Mouse (Mus musculus) urinary bladder, postnatal 10 days (tissue): Measurements from ENCODE around the gene Fas.

Experiments
- DNase-seq: peaks from one replicate; pipeline ENCODE4 v3.0.0; 2022; ENCODE audit warnings: low spot score

Fas gene

GRCm38 (mm10) chr19:34284383-34284782 is 6.1 kb upstream of the Fas start:
- DNase-seq, result no peak

DNA sequence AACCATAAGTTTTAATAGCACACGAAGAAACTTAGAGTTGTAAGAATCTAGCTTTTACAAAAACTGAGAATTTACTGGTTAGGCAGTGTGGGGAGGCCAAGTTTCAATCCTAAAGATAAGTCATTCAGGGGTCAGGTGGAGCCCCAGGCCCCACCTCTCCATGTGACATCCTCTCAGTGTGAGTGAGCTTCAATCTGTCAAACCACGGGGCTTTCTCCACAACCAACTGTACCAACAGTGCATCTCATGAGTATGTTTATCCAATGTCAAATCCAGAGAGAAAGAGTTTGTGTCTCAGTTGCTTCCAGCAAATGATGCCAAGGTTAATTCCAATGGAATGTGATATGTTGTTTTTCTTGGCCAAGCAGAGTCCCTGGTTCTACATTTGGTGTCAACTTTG is 5.6 kb upstream of the Fas start:
- DNase-seq, result no peak

DNA sequence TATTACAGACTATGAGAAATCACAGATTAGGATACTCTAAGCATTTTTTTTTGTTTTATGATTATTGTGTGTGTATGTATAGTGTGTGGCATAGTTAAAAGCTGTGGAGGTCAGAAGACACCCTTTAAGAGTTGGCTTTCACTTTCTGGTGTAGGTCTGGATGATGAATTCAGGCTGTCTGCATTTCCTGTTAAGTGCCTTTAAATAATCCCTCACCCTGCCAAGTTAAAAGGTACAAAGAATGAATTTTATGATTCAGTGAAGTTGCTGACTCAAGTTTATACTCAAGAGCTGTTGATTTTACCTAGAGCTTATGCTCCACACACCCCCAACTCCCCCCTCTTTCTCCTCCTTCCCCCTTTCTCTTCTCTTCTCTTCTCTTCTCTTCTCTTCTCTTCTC is 3.2 kb upstream of the Fas start:
- no peak for DNase-seq

DNA sequence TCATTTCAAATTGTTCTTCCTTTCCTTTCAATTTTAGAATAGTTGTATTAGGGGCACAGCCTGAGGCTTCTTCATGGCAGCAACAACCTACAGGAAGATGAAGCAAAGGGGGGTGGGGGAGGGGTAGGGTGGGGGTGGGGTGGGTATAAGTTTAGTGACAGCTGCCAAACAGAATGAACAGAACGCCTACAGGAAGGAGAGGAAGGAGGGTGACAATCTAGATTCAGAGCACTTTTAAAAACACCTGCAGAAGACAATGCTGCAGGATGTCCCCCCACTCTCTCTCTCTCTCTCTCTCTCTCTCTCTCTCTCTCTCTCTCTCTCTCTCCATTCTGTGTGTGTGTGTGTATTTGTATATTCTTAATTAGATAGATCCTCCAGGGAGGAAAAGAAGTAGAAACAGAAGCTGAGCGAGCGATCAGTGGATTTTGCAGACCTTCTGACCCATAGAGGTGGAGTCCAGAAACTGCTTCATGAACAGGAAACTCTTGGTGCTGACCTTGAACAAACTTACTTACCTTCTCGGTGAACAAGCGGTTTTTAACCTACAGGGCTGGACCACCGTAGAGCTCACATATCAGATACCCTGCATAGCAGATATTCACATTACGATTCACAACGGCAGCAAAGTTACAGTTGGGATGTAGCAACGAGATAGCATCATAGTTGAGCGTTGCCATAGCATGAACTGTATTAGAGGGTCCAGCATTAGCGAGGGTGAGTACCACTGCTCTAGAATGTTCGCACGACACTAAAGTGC is 2.6 kb upstream of the Fas start:
- DNase-seq, result no peak

DNA sequence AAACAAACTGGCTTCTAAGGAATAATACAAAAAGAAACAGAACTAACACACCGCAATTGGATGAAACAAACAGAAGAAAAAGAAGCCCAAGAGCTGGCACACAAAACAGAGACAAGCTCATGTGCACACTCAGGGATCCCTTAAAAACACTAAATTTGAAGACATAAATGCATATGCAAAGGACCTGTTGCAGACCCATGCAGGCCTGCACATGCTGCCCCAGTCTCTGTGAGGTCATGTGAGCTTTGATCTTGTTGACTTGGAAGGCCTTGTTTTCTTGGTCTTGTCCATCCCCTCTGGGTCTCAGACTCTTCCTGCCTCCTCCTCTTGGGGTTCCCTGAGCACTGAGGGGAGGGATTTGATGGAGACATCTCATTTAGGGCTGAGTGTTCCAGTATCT is 1.8 kb upstream of the Fas start:
- no peak for DNase-seq

GRCm38 (mm10) chr19:34290872-34291341 is 441 bp downstream of the Fas start:
- DNase-seq, result no peak

- no peak for DNase-seq
These were observed 913 bp downstream of the Fas start for GRCm38 (mm10) chr19:34291379-34291778.

DNA sequence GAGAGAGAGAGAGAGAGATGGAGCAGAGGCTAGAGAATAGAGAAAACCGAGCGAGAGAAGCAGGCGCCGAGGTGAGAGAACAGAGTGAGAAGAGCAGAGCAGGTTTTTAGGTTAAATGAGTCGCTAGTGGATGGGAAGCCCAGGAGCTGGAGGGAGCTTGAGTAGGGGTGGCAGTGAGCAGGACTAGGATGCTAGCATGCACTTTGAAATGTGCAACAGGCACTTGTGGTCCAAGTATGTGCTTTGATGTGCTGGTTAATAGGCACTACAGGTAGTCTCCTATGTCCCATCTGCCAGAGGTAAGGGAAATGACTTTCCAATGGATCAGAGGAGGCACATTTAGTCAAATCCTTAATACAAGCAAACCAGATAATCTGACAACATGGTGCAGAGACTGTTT is 1.5 kb downstream of the Fas start:
- DNase-seq, result no peak

DNA sequence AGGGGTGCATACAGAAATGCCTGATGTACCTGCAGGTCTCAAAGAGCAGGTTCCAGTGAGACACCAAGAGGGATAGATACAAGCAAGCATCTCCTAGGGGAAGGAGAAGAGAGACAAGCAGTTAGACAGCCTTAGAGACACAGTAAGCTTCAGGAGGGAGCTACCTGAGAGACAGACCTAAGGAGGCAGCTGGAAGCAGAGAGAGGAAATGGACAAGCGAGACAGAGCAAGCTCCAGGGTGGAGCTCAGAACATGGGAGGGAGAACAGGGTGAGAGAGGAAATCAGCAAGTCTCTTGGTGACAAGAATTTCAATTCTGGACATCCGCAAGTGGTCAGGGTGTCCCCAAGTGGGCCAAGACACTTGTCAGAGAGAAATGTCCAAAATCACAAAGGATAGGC is 2.2 kb downstream of the Fas start:
- DNase-seq, result no peak

GRCm38 (mm10) chr19:34293376-34293947 is 3.0 kb downstream of the Fas start:
- DNase-seq, result no peak

DNA sequence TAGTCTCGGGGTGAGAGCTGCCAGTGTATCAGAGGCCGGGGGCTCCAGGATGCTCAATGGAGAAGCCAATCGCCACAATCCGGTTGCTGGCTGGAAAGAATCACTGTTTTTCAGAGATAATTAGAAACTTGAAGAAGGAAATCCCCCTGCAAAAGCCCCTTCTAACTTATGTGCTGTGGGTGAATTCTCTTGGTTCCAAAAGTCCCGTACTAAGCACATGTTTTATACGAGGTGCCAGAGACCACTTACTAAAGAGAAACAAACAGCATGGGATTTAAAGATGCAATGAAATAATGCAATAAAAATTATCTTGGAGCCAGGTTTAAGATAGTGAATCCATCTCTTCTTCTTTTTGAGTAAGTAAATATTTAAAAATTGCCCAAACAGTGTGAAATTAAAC is 5.0 kb downstream of the Fas start:
- no peak for DNase-seq

DNA sequence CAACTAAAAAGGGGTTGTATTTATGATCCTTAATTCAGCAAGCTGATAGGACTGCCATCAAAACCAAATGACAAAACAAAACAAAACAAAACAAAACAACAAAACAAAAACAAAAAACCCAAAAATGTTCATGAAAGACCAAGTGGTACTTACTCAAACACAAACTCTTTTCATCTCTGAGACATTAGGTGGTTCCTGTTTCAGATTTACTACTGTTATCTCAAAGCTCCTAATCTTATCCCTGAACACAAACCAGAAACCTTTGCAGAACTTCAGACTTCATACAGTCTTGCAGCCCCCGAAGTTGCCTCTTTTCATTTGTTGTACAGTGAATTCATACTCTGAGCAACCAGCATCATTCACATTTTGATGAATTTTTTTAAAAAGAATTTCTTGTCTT is 8.1 kb downstream of the Fas start:
- no peak for DNase-seq

GRCm38 (mm10) chr19:34299229-34299628 is 8.8 kb downstream of the Fas start:
- DNase-seq, result no peak

- no peak for DNase-seq
These were observed 10.0 kb downstream of the Fas start for GRCm38 (mm10) chr19:34300430-34300829.

DNA sequence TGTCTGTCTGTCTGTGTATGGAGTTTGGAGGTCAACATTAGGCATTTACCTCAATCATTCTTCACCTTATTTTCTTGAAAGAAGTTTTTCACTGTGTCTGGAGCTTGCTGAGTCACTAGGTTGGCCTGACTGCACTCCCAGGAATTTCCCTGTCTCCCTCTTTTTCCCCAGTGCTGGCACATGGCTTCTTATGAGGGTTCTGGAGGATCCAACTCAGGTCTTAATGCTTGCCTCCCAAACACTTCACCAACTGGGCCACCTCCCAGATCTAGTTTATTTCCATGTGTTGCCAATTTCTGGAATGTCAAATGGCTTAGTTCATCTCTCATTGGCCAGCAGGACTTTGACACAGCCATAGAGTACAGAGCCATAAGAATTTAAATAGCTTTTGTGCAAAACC is 14.5 kb downstream of the Fas start:
- no peak for DNase-seq

- no peak for DNase-seq
These were observed 16.3 kb downstream of the Fas start for GRCm38 (mm10) chr19:34306794-34307193.

DNA sequence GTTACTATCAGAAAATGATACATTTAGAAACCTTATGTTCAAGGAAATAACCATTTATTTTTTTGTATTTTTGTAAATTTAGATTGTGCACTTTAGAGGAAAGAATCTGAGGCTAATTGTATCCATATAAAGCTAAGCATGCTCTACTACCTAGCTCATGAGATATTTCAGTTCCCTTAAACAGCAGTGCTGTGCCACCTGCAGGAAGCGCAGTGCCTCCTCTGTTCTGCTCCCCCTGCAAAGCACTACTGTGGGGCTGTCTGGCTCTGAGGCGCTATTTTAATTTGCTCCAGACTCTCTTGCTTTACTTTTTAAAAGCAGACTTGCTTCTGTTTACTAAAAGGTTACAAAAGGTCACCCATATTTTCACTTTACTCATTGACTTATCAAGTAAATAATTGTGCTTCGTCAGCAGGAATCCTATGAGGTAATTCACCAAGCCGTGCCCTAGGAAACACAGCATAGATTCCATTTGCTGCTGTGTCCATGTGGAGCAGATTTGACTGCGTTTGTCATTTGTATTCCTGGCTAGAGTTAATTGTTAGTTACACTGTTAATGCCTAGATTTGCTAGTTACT is 21.8 kb downstream of the Fas start:
- no peak for DNase-seq

- DNase-seq, result no peak
These were observed 37.6 kb downstream of the Fas start for GRCm38 (mm10) chr19:34328051-34328450.

DNA sequence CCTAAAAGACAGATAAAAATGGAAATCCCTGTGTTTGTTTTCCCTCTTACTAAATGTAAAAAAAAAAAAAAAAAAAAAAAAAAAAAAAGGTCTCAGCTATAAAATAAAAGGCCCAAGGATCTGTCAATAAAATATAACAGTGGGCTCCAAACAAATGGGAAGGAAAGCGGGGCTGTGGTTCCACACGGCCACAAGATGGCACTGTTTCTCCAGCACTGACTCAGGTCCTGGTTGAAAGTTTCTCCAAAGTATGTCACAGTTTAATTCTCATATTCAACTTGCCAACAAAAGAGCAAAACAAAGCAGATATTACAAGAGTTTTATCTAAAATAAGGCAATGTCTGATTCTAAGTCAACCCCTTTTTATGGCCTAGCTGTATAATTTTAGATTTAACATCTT is 43.8 kb downstream of the Fas start:
- no peak for DNase-seq

DNA sequence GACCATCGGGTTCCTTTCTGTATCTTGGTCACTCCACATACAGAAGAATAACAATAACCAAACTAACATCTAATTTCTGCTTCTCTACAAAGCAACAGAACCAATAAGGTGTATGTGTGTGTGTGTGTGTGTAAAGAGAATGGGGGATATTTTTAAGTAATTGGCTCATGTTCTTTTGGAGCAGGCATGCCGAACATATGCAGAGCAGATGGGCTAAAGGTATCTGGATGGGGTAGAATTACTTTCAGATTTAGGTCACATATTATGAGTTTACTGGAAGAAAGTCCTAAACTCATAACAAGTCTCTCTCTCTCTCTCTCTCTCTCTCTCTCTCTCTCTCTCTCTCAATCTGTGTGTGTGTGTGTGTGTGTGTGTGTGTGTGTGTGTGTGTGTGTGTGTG is 54.2 kb downstream of the Fas start:
- DNase-seq, result no peak

- no peak for DNase-seq
These were observed 55.3 kb downstream of the Fas start for GRCm38 (mm10) chr19:34345616-34346267.

DNA sequence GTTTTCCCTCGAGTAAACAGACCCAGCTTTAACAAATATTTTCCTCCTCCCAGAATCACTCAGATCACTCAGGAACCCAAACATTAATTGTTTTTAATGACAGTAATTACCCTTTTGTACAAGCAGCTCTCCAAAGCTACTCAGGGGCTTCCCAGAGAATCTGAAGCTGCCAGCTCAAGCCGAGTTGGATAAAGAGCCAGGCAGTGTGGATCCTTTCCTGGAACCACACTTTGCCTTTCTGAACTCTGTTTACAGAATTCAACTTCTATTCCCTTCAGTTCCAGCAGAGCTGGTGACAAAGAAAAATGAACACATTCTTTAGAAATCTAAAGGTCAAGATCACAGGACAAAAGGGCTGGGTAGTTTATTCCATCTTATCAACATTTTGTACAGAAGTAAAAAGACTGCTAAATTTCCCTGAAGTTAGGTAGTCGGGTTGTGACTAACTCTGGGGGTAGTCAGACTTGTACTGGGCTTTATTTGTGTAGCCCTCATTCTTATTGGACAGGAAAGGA is 62.9 kb downstream of the Fas start:
- DNase-seq, result no peak

GRCm38 (mm10) chr19:34362639-34363038 is 72.2 kb downstream of the Fas start:
- DNase-seq, result no peak
